Mouse (Mus musculus): ENCODE measurements around the gene Adamtsl5.

Adamtsl5 gene

GRCm38 (mm10) chr10:80342749-80343424 lies 5.3 kb downstream of the Adamtsl5 start:
- peak; percentile 89 for DNase-seq (ENCODE audit: low spot score)

GRCm38 (mm10) chr10:80342305-80342748 lies 5.9 kb downstream of the Adamtsl5 start:
- no peak for DNase-seq (ENCODE audit: low spot score)

GRCm38 (mm10) chr10:80341491-80342304 lies 6.5 kb downstream of the Adamtsl5 start:
- DNase-seq (ENCODE audit: low spot score), result no peak

GRCm38 (mm10) chr10:80341026-80341425 lies 7.2 kb downstream of the Adamtsl5 start:
- no peak for DNase-seq (ENCODE audit: low spot score)

DNA sequence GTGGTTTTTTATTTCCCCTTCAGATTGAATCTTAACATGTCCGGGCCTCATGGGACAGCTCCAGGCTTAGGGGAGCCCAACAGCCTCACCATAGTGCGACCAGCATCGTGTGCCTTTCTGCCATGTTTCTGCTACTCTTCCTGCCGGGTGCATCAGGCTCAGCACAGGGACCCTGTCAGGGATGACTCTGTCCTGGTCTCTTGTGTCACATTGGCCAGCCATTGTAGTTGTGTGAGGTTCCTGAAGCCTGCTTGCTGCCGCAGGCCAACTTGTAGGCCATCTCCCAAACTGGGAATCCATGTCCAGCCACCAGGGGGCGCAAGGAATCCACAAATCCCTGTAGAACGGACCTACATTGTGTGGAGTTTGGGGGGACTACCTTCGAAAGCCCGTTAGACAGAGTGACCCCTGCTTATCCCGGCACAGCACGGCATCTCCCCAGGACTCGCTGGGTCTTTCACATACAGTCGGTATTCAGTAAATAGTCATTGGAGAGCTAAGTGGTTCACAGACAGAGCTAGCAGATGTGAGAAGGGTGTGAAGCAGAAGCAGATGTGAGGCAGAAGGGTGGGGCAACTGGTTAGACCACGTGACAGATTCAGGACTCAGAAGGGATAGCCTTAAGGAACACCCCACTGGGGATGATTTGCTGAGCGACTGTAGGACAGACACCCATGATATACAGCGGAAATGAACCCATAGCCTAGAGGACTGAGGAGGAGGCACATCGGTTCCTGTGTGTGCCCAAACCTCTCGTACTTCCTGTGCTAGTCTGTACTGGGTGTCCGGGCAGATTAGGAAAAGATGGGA lies 8.1 kb downstream of the Adamtsl5 start:
- DNase-seq (ENCODE audit: low spot score), result peak; percentile 90

GRCm38 (mm10) chr10:80336263-80336662 lies 11.9 kb downstream of the Adamtsl5 start:
- DNase-seq (ENCODE audit: low spot score), result no peak

GRCm38 (mm10) chr10:80332525-80332989 lies 15.7 kb downstream of the Adamtsl5 start:
- DNase-seq (ENCODE audit: low spot score), result no peak

- DNase-seq (ENCODE audit: low spot score), result no peak
These were observed 16.3 kb downstream of the Adamtsl5 start for GRCm38 (mm10) chr10:80331636-80332524.

DNA sequence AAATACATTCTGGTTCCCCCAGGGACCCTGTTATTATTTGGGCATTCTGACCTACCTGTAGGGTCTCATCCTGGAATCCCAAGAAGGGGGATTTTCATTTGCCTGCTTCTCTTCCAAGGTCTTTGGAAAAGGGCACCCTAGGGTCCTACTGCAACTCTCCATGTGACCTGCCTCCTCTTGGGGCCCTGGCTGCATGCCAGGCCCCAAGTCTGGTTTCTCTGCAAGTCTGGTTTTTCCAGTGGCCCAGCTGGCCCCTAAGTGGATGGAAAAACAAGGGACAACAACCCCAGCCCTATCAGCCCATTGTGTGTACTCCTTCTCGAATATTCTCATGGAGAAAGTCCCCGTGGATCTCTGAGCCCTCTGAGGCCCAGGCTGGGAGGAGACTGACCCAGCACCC lies 17.3 kb downstream of the Adamtsl5 start:
- DNase-seq (ENCODE audit: low spot score), result no peak

DNA sequence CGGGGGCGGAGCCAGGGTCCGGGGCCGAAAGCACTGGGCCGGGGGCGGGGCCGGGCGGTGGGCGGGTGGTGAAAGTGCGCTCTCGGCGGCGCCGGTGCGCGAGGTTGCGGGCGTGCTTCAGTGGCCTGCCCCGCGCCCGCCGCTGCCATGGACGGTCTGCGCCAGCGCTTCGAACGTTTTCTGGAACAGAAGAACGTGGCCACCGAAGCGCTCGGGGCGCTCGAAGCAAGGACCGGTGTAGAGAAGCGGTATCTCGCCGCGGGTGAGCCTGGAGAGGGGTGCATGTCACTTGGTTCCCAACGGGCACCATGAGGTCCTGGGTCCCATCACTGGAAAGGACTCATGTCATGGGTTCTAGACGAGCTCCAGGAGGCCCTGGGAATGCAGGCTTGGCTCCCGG lies 18.1 kb downstream of the Adamtsl5 start:
- DNase-seq (ENCODE audit: low spot score), result no peak

- peak; percentile 99 for DNase-seq (ENCODE audit: low spot score)
These were observed 18.7 kb downstream of the Adamtsl5 start, which contains the start of the genes Pcsk4 and Reep6 for GRCm38 (mm10) chr10:80329273-80330081. Pcsk4 (minus strand) TSS chr10:80329498. Reep6 (plus strand) TSS chr10:80329953.

DNA sequence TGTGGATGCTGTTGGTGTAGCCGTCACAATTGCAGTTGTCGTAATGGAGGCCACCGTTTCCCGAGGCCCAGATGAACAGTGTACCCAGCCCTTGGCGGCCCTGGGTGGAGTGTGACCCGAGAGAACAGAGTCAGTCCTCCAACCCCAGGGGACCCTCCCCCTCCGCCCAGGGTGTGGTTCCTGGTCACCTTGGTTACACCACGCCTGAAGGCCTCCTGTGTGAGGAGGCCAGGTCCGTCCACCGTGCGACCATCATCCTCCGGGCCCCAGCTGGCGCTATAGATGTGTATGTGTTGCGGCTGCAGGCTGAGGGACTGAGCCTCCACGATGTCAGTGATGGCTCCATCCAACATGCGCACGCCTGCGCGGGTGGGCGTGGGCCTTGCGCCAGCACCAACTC lies 23.2 kb downstream of the Adamtsl5 start:
- no peak for DNase-seq (ENCODE audit: low spot score)

DNA sequence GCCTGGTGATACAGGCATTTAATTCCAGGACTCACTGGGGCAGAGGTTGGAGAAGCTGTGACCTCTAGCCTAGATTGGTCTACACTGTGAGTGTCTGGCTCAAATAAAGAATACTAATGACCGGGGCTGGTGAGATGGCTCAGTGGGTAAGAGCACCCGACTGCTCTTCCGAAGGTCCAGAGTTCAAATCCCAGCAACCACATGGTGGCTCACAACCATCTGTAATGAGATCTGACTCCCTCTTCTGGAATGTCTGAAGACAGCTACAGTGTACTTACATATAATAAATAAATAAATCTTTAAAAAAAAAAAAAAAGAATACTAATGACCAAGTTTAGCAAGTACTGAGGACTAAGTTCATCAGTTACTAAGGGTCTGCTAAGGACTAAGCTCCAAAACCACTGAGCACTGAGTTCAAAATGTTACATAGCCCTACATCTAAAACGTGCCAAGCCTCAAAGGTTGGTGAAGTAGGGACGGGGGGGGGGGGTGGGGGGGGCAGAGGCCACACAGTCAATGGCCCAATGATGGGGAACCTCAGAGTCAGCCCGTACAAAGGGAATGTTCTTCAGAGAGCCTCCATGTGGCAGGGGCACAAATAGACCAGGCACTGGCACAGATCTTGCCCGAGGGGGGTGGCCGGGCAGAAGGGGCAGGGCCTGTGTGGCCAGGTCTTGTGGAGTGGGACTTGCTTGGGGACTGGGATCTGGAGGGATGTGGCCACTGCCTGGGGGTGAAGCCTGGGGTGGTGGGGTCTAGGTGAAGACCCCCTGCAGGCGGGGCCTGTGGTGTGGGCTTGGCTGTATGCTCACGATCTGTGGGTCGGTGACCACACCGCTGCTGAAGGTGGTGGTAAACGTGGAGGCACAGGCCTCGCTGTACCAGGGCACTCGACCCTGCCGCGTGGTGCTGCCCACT lies 23.8 kb downstream of the Adamtsl5 start:
- no peak for DNase-seq (ENCODE audit: low spot score)

DNA sequence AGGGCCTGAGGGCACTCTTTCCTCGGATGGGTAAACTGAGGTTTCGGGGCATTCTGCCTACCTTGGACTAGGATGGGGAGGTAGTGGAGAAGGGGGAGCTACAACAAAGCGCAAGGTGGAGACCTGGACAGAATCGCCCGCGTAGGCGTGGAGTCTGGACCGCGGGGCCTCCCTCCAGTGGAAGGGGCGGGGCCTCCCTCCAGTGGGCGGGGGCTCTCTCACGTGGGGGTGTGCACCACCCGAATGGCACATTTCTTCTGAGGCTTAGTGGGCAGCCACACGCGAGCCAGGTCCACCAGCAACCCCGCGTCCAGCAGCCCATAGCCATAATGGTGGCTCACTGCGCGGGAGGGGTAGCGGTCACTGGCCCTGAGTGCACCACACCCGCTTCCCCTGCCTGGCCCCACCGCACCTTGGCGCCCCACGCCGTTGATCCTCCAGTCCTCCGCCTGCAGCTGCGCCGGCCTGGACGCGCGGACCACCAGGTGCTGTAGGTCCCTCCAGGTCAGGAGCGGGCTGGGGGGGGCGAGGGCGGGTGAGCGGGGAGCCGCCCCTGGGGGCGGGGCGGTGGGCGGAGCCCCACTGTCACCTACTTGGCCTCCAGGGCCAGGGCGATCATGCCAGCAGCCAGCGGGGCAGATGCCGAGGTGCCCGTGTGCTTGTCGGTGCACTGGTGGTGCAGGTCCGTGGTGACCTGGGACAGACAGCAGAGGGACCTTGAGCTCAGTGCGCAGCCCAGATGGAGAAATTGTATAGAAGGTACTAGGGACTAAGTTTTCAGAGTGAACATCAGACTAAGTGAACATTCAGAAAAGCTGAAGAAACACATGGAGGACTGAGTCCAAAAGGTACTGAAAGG lies 24.7 kb downstream of the Adamtsl5 start:
- DNase-seq (ENCODE audit: low spot score), result peak; percentile 66

DNA sequence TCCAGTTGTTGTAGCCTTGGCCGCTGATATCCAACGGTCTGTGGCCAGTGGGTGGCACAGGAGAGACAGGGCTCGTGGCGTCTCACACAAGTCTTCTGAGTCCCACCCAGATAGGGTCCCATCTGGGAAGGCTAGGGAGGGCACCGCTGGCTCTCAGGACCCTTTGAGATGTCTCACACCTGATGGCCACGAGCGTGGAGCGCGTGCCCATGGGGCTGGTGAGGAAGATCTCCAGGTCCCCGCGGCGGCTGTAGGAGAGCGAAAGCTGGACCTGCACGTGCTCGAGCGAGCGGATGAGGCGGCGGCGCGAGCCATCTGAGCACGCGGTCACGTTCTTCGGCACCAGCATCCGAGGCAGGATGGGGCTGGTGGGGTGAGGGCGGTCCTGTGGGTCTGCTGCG lies 25.4 kb downstream of the Adamtsl5 start:
- DNase-seq (ENCODE audit: low spot score), result no peak

DNA sequence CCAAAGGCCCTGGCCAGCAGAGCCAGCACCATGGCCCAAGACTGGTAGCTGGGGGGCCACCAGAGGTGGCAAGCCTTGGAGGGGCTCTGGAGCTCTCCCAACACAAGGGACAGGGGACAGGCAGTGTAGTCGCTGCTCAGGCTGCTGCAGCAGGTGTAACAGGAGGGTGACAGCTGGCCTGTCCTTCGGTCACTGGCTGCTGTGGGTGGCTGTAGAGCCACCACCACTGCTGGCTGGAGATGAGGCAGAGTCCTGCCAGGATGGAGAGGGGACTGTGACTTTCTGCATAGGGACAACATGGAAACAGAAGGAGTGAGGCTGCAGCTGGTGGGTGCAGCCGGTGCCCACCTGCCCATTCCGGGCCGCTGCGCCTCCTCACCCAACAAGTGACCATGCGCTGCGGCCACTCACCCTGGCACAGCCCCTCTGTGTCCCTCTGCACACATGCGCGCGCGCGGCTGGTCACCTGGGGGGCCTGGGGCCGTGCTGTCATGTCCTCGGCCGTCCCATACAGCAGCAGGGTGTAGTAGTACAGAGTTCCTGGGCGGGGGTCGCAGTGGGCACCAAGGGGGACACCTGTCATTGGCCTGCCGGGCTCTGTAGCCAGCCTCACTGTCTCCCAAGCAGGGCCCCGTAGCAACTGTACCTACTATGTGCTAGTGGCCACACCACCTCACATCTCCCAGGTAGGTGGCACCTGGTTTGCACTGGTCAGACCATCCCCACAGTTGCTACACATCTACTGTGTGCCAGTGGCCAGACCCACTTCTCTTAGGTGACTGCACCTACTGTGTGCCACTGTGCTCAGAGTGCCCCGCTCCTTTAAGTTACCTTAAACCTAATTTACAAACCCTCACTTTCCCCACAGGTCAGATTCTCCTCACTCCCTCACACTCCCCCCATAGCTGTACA lies 26.3 kb downstream of the Adamtsl5 start:
- no peak for DNase-seq (ENCODE audit: low spot score)

DNA sequence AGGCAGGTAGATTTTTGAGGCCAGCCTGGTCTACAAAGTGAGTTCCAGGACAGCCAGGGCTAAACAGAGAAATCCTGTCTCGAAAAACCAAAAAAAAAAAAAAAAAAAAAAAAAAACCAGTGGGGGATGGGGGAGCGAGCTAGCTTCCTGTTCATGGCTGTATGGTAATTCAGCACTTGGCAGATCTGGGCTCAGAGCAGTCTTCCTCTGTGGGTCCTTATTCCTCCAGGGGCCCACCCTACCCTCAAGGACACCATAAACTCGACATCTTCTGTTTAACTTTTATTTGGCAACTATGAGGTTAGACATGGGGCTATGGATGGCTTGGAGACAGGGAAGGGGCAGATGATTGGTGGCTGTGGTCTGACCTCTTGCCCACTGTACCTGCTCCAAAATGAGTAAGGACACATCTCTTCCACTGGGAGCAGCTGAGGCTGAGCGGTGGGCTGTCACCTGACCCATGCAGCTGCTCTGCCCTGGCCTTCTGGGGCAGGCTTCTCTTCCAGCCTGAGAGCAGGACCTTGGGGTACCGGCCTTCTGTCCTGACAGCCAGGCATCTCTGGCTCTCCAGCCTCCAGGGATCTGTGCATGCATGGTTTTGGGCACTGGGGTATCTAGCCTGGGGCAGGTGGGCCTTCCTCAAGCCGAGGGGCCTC lies 27.1 kb downstream of the Adamtsl5 start:
- no peak for DNase-seq (ENCODE audit: low spot score)

Measured in embryo, embryonic 10.5 days (tissue).